Mouse (Mus musculus) heart, embryonic 11.5 days (tissue): Measurements from ENCODE around the gene Sugct. TPM values are rescaled to one million over a fixed set of nuclear protein-coding genes. Genes with fewer than 3 reads are reported as not detected.

Experiments
- ATAC-seq: fragments of 200-750 bp; cut with Nextera tagmentation; replicated peaks from 2 replicates; pipeline ENCODE4 v1.8.0; 2017; ENCODE audit warnings: moderate library complexity; ENCODE audit not compliant: insufficient number of reproducible peaks, low FRiP score, low TSS enrichment
- H3K27ac ChIP-seq: fragments of 300-500 bp; sonication (generic); 2 replicates; pipeline ENCODE4 v1.5.1; 2014; ENCODE audit warnings: mild to moderate bottlenecking, low read depth, low read length
- H3K27me3 ChIP-seq: fragments of 300-500 bp; sonication (generic); 2 replicates; pipeline ENCODE4 v1.6.1; 2014; ENCODE audit warnings: mild to moderate bottlenecking, low read length, mixed read lengths; ENCODE audit not compliant: control insufficient read depth, insufficient read depth
- H3K36me3 ChIP-seq: fragments of 300-500 bp; sonication (generic); 2 replicates; pipeline ENCODE4 v1.6.1; 2014; ENCODE audit warnings: mild to moderate bottlenecking, low read length, moderate library complexity, mixed read lengths; ENCODE audit not compliant: control insufficient read depth, insufficient read depth
- H3K4me1 ChIP-seq: fragments of 300-500 bp; sonication (generic); 2 replicates; pipeline ENCODE4 v1.6.1; 2014; ENCODE audit warnings: low read length; ENCODE audit not compliant: control insufficient read depth, insufficient read depth
- H3K4me2 ChIP-seq: fragments of 300-500 bp; sonication (generic); 2 replicates; pipeline ENCODE4 v1.6.1; 2014; ENCODE audit warnings: mild to moderate bottlenecking, moderate library complexity
- H3K4me3 ChIP-seq: fragments of 300-500 bp; sonication (generic); 2 replicates; pipeline ENCODE4 v1.5.1; 2014; ENCODE audit warnings: low read depth, low read length
- H3K9ac ChIP-seq: fragments of 300-500 bp; sonication (generic); 2 replicates; pipeline ENCODE4 v1.6.1; 2014; ENCODE audit warnings: mild to moderate bottlenecking, low read depth, low read length, moderate library complexity
- H3K9me3 ChIP-seq: fragments of 300-500 bp; sonication (generic); replicated peaks from 2 replicates; pipeline ENCODE4 v1.6.1; 2016; ENCODE audit warnings: low read length; ENCODE audit not compliant: control insufficient read depth
- WGBS: fragments of 180-500 bp; shearing (Covaris S2); extraction: QIAGEN DNeasy Blood & Tissue Kit; methylation state at CpG from one replicate; pipeline ENCODE4 v1.1.7; 2014; ENCODE audit not compliant: insufficient replicate concordance; 5-methylcytosine and 5-hydroxymethylcytosine counted together
- polyA plus RNA-seq: library from polyadenylated mRNA; unstranded; fragments of >200 nt; fragmentation: Nextera tagmentation; extraction: Ambion mirVana; gene quantifications from 2 replicates; pipeline ENCODE4 v1.2.1, GENCODE M21; 2014

Gene Sugct
- polyA plus RNA-seq, 1 experiment from 2014 or later = 4.0 TPM

- peaks cover 3% of the 10 kb centered on the region; the same call in 1 of the 2 replicates for H3K4me1 ChIP-seq
- no peak overlapping the region for H3K27ac ChIP-seq
- ATAC-seq = no peak
- H3K9me3 ChIP-seq = no peaks in the 10 kb centered on the region
- no peak overlapping the region for H3K4me2 ChIP-seq
- WGBS = 61% methylated on average over 2 of the region's 2 CpGs
- no peaks in the 10 kb centered on the region for H3K27me3 ChIP-seq
- no peak overlapping the region for H3K9ac ChIP-seq
- H3K4me3 ChIP-seq = no peak overlapping the region
- no peaks in the 10 kb centered on the region for H3K36me3 ChIP-seq
Observed at GRCm38 (mm10) chr13:17081618-17082017, 613.7 kb downstream of the Sugct start.

DNA sequence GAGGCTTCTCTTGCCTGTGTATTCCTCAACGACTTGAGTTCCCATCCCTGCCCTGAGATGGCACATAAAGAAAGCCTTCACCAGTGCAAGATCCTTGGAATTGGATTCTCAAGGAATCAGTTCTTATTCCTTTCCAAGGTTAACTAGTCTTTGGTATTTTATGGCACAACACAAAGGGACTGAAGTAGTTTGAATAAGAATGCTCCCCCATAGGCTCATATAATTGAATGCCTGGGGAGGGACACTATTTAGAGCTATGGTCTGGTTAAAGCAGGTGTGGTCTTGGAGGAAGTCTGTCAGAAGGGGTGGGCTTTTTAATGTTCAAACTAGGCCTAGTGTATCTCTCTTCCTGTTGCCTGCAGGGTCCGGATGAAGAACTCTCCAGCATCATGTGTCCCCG, 629.8 kb downstream of the Sugct start:
- H3K4me2 ChIP-seq = no peak overlapping the region
- H3K27me3 ChIP-seq = no peaks in the 10 kb centered on the region
- no peaks in the 10 kb centered on the region for H3K36me3 ChIP-seq
- H3K27ac ChIP-seq = no peak overlapping the region
- no peak overlapping the region for H3K9ac ChIP-seq
- no peaks in the 10 kb centered on the region for H3K4me1 ChIP-seq
- no peak for ATAC-seq
- H3K9me3 ChIP-seq = no peaks in the 10 kb centered on the region
- H3K4me3 ChIP-seq = no peak overlapping the region
- WGBS = 69% methylated on average over 3 of the region's 3 CpGs

GRCm38 (mm10) chr13:17056650-17057049, 638.7 kb downstream of the Sugct start:
- Histone ChIP-seq H3K27ac (no peak overlapping the region), H3K9me3 (no peaks in the 10 kb centered on the region), H3K4me3 (no peak overlapping the region), H3K4me2 (no peak overlapping the region), H3K9ac (no peak overlapping the region), H3K36me3 (no peaks in the 10 kb centered on the region), H3K4me1 (no peaks in the 10 kb centered on the region), H3K27me3 (no peaks in the 10 kb centered on the region)
- WGBS = 79% methylated on average over 2 of the region's 2 CpGs
- no peak for ATAC-seq

GRCm38 (mm10) chr13:17043426-17044224, 651.7 kb downstream of the Sugct start:
- Histone ChIP-seq H3K36me3 (no peaks in the 10 kb centered on the region), H3K9ac (no peak overlapping the region), H3K4me2 (no peak overlapping the region), H3K27ac (no peak overlapping the region), H3K4me1 (no peaks in the 10 kb centered on the region), H3K27me3 (no peaks in the 10 kb centered on the region), H3K9me3 (no peaks in the 10 kb centered on the region), H3K4me3 (no peak overlapping the region)
- 79% methylated on average over 3 of the region's 3 CpGs for WGBS
- no peak for ATAC-seq

DNA sequence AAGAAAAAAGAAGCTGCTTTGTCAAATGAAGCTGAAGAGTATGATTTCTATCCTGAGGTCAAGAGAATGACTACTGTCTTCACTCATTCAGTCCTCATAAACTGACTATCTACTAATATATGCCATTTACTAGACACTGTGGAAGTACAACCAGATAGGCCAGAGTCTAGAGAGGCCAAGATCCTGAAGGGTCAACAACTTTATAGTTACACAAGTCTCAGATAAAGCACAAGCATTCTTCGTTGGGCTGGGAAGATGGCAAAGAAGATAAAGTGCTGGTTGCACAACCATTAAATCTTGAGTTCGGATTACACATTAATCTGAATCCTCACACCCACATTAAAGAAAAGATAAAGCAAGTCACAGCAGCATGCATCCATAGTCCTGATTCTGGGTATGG, 653.0 kb downstream of the Sugct start:
- Histone ChIP-seq H3K9ac (no peak overlapping the region), H3K27me3 (no peaks in the 10 kb centered on the region), H3K4me3 (no peak overlapping the region), H3K27ac (no peak overlapping the region), H3K4me1 (no peaks in the 10 kb centered on the region), H3K4me2 (no peak overlapping the region), H3K36me3 (no peaks in the 10 kb centered on the region), H3K9me3 (no peaks in the 10 kb centered on the region)
- no peak for ATAC-seq
- WGBS = 69% methylated on average over 2 of the region's 2 CpGs

DNA sequence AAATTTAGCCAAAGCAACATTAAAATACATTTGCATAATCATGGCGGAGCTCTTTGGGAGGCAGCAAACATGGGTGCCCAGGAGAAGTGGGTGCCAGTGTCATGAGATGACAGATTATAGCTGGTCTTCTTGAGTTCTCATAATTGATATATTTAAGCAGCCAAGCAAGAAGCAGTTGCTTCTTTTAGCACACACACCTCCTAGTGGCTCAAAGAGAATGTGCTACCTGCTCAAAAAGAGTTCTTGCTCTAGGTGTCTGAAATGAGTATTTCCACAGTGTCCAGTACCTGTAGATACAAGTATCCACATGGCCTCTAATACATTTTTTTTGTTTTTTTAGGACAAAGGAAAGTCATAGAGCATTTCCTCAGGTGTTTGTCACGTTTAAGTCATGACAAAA, 655.6 kb downstream of the Sugct start:
- H3K4me2 ChIP-seq = no peak overlapping the region
- WGBS = 61% methylated on average over 2 of the region's 2 CpGs
- H3K27me3 ChIP-seq = no peaks in the 10 kb centered on the region
- H3K4me1 ChIP-seq = no peaks in the 10 kb centered on the region
- H3K4me3 ChIP-seq = no peak overlapping the region
- no peaks in the 10 kb centered on the region for H3K36me3 ChIP-seq
- H3K27ac ChIP-seq = no peak overlapping the region
- H3K9ac ChIP-seq = no peak overlapping the region
- H3K9me3 ChIP-seq = no peaks in the 10 kb centered on the region
- no peak for ATAC-seq

GRCm38 (mm10) chr13:17038341-17038740, 657.0 kb downstream of the Sugct start:
- Histone ChIP-seq H3K9me3 (no peaks in the 10 kb centered on the region), H3K36me3 (no peaks in the 10 kb centered on the region), H3K27me3 (no peaks in the 10 kb centered on the region), H3K4me1 (no peaks in the 10 kb centered on the region), H3K4me2 (no peak overlapping the region), H3K27ac (no peak overlapping the region), H3K9ac (no peak overlapping the region), H3K4me3 (no peak overlapping the region)
- 81% methylated on average over 4 of the region's 4 CpGs for WGBS
- ATAC-seq = no peak

DNA sequence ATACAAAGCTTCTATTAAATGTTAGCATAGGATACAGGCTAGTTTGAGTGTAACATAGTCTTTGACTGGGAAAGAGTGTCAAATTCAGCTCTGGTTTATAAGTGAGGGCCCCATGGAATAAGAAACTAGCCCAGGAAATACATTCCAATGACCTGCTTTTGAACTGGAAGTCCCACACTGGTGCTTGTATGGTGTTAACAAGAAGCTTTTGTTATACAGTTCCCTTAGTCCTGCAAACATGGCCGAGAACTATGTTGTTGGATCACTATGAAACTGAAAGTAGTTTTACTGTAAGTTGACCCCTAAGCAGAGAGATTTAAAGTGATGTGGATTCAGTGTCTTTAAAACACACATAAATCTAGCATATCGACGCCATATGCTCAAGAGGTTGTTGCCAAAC, 657.5 kb downstream of the Sugct start:
- Histone ChIP-seq H3K9me3 (no peaks in the 10 kb centered on the region), H3K9ac (no peak overlapping the region)

DNA sequence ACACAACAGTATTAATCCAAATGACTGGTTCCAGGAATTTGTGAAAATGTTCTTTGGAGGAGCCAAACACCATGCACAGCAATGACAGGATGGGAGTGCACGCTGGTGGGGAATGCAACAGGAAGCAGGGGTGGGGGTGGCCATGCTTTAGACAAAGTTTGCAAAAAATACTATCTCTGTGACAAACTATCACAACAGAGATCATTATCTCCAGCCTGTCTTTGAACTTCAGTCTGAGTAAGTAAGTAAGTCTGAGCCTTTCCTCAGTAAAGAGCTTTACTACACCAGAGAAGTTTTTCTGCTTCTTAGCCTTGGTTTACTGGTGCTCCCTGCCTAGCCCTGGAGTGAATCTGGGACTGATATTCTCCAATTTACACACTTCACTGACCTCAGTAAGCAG, 664.6 kb downstream of the Sugct start:
- Histone ChIP-seq H3K9ac (no peak overlapping the region), H3K27ac (no peak overlapping the region), H3K4me3 (no peak overlapping the region), H3K4me1 (no peaks in the 10 kb centered on the region), H3K27me3 (no peaks in the 10 kb centered on the region), H3K9me3 (no peaks in the 10 kb centered on the region), H3K4me2 (no peak overlapping the region), H3K36me3 (no peaks in the 10 kb centered on the region)
- 71% methylated on average over 1 of the region's 1 CpGs for WGBS
- ATAC-seq = no peak

More for the DNA sequence above, 657.5 kb downstream of the Sugct start:
- Histone ChIP-seq H3K36me3 (no peaks in the 10 kb centered on the region), H3K27me3 (no peaks in the 10 kb centered on the region), H3K4me1 (no peaks in the 10 kb centered on the region), H3K27ac (no peak overlapping the region), H3K4me3 (no peak overlapping the region), H3K4me2 (no peak overlapping the region)
- 81% methylated on average over 3 of the region's 3 CpGs for WGBS
- ATAC-seq = no peak
